Mouse (Mus musculus) heart, adult 10 weeks (tissue): ENCODE data around the gene Cdh1. TPM values are rescaled to one million over a fixed set of nuclear protein-coding genes. Genes with fewer than 3 reads are reported as not detected.

Source experiments
- polyA plus RNA-seq: library from polyadenylated mRNA; stranded (reverse); fragments of 350-450 nt; fragmentation: Illumina TruSeq; extraction: RNeasy Lipid Tissue Mini Kit (QIAGEN cat#74804); gene quantifications from one replicate; pipeline ENCODE4 v1.2.3, GENCODE M21; 2014; ENCODE audit warnings: low read depth, low replicate concordance

Gene Cdh1
- polyA plus RNA-seq = not detected

GRCm38 (mm10) chr8:106603131-106603819, at the start of gene Cdh1:
TSS of gene Cdh1 (plus strand) at chr8:106603351.

DNA sequence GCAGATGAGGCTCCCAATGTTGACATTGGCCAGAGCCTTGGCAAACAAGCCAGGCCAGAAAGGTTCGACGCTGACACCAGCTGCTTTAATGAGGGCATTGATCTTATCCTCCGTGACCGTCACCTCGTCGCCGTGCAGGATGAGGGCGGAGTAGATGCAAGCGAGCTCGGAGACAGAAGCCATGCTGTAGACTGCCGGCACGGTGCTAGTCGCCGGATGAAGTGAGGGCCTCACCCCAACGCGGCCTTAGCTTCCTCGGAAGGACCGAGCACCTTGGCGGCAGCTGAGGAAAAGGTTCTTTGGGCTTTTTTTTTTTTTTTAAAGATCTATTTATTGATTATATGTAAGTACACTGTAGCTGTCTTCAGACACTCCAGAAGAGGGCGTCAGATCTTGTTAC, 30.0 kb upstream of the Cdh1 start, which contains the start of gene Gm10073:
TSS of gene Gm10073 (minus strand) at position 294 of the 400 bp plus-strand sequence.

DNA sequence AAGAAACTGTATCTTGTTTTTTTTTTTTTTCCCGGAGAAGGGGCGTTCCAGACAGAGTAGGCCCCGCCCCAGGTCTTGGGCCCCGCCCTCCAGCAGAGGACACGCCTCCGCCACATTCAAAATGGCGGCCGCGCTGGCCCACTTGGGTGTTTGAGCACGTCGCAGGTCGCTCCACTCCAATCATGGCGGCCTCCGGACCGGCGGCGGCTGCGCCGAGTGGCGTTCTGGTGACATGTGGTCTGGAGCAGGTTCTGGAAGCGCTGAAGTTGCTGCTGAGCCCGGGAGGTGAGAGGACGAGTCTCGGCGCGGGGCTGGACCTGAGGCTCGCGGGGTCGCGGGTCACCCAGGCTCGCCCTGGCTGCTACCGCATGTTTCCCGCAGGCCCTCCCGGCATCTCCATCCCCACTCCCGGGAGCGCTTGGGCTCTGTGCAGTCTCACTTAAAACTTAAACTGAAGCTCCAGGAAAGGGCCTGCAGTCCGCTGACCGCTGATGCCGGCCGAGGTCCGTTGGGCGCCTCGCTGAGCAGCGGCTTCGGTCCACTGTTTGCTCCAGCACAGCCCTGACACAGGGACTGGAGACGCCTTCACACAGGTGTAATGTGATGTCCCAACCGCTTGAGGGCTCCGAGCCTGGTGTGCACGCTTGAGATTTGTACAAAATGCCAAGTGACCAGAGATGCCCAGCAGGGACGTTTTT, 80.0 kb downstream of the Cdh1 start, which contains the start of gene Tango6:
TSS of gene Tango6 (plus strand) at position 98 of the 698 bp plus-strand sequence.

Other genes with a start within 250 kb of the Cdh1 start
- 4.9 TPM for gene Zfp90, start 188.0 kb upstream of the Cdh1 start, polyA plus RNA-seq
- gene 6030452D12Rik, start 102.8 kb upstream of the Cdh1 start, polyA plus RNA-seq = not detected
- gene Cdh3, start 92.5 kb upstream of the Cdh1 start, polyA plus RNA-seq = 1.1 TPM
- gene Gm10073, start 29.9 kb upstream of the Cdh1 start, polyA plus RNA-seq = 1.3 TPM
- 7.7 TPM for gene Tango6, start 79.7 kb downstream of the Cdh1 start, polyA plus RNA-seq